Mouse (Mus musculus): ENCODE measurements around the gene Kcnk5. TPM values are rescaled to one million over a fixed set of nuclear protein-coding genes. Genes with fewer than 3 reads are reported as not detected.

The Kcnk5 gene
- polyA plus RNA-seq, 1 experiment from 2014 or later = 9.1 TPM

DNA sequence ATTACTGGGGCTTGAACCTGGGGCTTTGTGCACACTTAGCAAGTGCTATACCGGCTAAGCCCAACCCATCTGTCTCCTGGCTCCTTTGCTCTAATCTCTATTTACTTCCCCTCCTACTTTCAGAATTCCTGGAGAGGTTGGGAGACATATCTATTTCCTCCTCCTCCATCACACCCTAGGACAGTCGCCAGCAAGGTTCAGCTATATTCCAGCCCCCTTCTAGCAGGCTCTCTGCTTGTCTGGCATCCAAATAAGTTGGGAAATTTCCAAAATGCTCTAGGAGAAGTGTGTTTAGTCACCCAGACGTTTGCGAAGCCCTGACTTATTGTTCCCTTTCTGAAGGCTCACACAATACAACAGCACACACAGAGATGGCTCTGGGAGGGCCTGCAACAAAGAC is 78.4 kb downstream of the Kcnk5 start:
- Histone ChIP-seq H3K4me1 (ENCODE audit: control insufficient read depth, insufficient read depth, low read length) (no peaks in the 10 kb centered on the region), H3K27me3 (ENCODE audit: control insufficient read depth, insufficient read depth, low read length) (no peaks in the 10 kb centered on the region), H3K9me3 (ENCODE audit: control insufficient read depth, low read length) (no peaks in the 10 kb centered on the region), H3K4me2 (ENCODE audit: low read depth) (no peak overlapping the region), H3K4me3 (ENCODE audit: low read depth, low read length) (no peak overlapping the region), H3K9ac (ENCODE audit: low read length) (no peak overlapping the region), H3K27ac (ENCODE audit: low read depth, low read length) (no peak overlapping the region), H3K36me3 (ENCODE audit: control insufficient read depth, insufficient read depth, low read length) (no peaks in the 10 kb centered on the region)
- DNase-seq (ENCODE audit: low spot score) (no peak), ATAC-seq (ENCODE audit: insufficient read depth, low FRiP score, low TSS enrichment) (no peak)
- WGBS = 69% methylated on average over 4 of the region's 4 CpGs

DNA sequence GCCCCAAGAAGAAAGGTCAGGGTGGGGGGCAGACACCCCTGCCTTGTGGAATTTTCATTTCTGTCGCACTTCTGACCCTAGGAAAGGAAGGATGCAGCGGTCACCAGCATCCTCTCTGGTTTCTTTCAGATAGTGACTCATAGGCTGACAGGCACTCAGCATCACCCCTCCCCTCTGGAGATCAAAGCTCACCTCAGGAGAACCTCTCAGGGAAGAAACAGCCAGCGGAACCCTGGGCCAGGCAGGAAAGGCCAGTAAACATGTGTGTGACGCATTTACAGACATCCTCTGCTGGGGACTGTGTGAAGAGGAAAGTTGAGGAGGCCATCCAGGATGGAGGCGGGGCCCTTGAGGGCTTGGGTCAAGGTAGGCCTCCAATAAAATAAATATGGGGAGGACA is 83.5 kb downstream of the Kcnk5 start:
- ATAC-seq (ENCODE audit: insufficient read depth, low FRiP score, low TSS enrichment) (no peak), DNase-seq (ENCODE audit: low spot score) (no peak)
- H3K4me1 ChIP-seq (ENCODE audit: control insufficient read depth, insufficient read depth, low read length) = no peaks in the 10 kb centered on the region
- no peaks in the 10 kb centered on the region for H3K27me3 ChIP-seq (ENCODE audit: control insufficient read depth, insufficient read depth, low read length)
- H3K9ac ChIP-seq (ENCODE audit: low read length) = no peak overlapping the region
- H3K4me2 ChIP-seq (ENCODE audit: low read depth) = no peak overlapping the region
- H3K36me3 ChIP-seq (ENCODE audit: control insufficient read depth, insufficient read depth, low read length) = no peaks in the 10 kb centered on the region
- WGBS = 65% methylated on average over 5 of the region's 5 CpGs
- no peak overlapping the region for H3K4me3 ChIP-seq (ENCODE audit: low read depth, low read length)
- H3K9me3 ChIP-seq (ENCODE audit: control insufficient read depth, low read length) = no peaks in the 10 kb centered on the region
- H3K27ac ChIP-seq (ENCODE audit: low read depth, low read length) = no peak overlapping the region

- H3K9me3 ChIP-seq (ENCODE audit: control insufficient read depth, low read length) = no peaks in the 10 kb centered on the region
- DNase-seq (ENCODE audit: low spot score) = no peak
- H3K4me2 ChIP-seq (ENCODE audit: low read depth) = no peak overlapping the region
- no peak overlapping the region for H3K4me3 ChIP-seq (ENCODE audit: low read depth, low read length)
- H3K27me3 ChIP-seq (ENCODE audit: control insufficient read depth, insufficient read depth, low read length) = no peaks in the 10 kb centered on the region
- no peaks in the 10 kb centered on the region for H3K4me1 ChIP-seq (ENCODE audit: control insufficient read depth, insufficient read depth, low read length)
- H3K9ac ChIP-seq (ENCODE audit: low read length) = no peak overlapping the region
- H3K27ac ChIP-seq (ENCODE audit: low read depth, low read length) = no peak overlapping the region
- 55% methylated on average over 5 of the region's 5 CpGs for WGBS
- no peak for ATAC-seq (ENCODE audit: insufficient read depth, low FRiP score, low TSS enrichment)
- no peaks in the 10 kb centered on the region for H3K36me3 ChIP-seq (ENCODE audit: control insufficient read depth, insufficient read depth, low read length)
These were observed 86.7 kb downstream of the Kcnk5 start for GRCm38 (mm10) chr14:20094942-20095341.

DNA sequence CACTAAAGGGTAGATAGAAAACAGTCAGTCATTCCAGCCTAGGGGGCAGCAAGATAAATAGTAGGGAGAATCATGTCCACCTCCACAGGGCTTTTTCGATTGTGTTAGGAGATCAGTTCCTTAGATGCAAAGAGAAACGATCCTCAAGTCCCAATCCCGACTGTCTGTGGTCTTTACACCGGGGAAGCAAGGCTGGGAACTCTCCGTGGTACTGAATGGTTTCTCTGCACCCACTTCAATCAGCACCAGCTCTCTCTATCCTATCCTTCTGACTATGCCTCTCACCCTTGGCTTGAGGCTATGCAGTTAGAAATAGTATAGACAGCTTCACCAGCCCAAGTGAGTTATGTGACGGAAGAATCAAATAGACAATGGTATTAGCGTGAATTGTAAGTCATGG is 88.1 kb downstream of the Kcnk5 start:
- no peaks in the 10 kb centered on the region for H3K27me3 ChIP-seq (ENCODE audit: control insufficient read depth, insufficient read depth, low read length)
- H3K9ac ChIP-seq (ENCODE audit: low read length) = no peak overlapping the region
- peak; percentile 43 for DNase-seq (ENCODE audit: low spot score)
- 22% methylated on average over 7 of the region's 7 CpGs for WGBS
- no peak overlapping the region for H3K27ac ChIP-seq (ENCODE audit: low read depth, low read length)
- H3K4me3 ChIP-seq (ENCODE audit: low read depth, low read length) = no peak overlapping the region
- no peaks in the 10 kb centered on the region for H3K4me1 ChIP-seq (ENCODE audit: control insufficient read depth, insufficient read depth, low read length)
- ATAC-seq (ENCODE audit: insufficient read depth, low FRiP score, low TSS enrichment) = no peak
- no peaks in the 10 kb centered on the region for H3K9me3 ChIP-seq (ENCODE audit: control insufficient read depth, low read length)
- H3K4me2 ChIP-seq (ENCODE audit: low read depth) = no peak overlapping the region
- no peaks in the 10 kb centered on the region for H3K36me3 ChIP-seq (ENCODE audit: control insufficient read depth, insufficient read depth, low read length)

Other genes starting within 250 kb of the Kcnk5 start
- 161 and 175 TPM in 2 replicates for gene Gng2, start 204.2 kb downstream of the Kcnk5 start, polyA plus RNA-seq (2014; fragmentation: Nextera tagmentation; extraction: Ambion mirVana)
- 9.7 and 12.7 TPM in 2 replicates for gene Saysd1, start 43.3 kb downstream of the Kcnk5 start, polyA plus RNA-seq (2014; fragmentation: Nextera tagmentation; extraction: Ambion mirVana)
- not detected in 2 replicates for gene Kcnk16, start 87.4 kb upstream of the Kcnk5 start, polyA plus RNA-seq (2014; fragmentation: Nextera tagmentation; extraction: Ambion mirVana)
- gene Nudt13, start 112.9 kb upstream of the Kcnk5 start, polyA plus RNA-seq (2014; fragmentation: Nextera tagmentation; extraction: Ambion mirVana) = 6.2 and 8.1 TPM in 2 replicates
- gene Ecd, start 166.3 kb upstream of the Kcnk5 start, polyA plus RNA-seq (2014; fragmentation: Nextera tagmentation; extraction: Ambion mirVana) = 68.5 and 71.6 TPM in 2 replicates
- gene Fam149b, start 166.4 kb upstream of the Kcnk5 start, polyA plus RNA-seq (2014; fragmentation: Nextera tagmentation; extraction: Ambion mirVana) = 53.1 and 55.7 TPM in 2 replicates
- gene Dnajc9, start 207.1 kb upstream of the Kcnk5 start, polyA plus RNA-seq (2014; fragmentation: Nextera tagmentation; extraction: Ambion mirVana) = 236 and 245 TPM in 2 replicates
- 75.0 and 75.6 TPM in 2 replicates for gene Mrps16, start 211.8 kb upstream of the Kcnk5 start, polyA plus RNA-seq (2014; fragmentation: Nextera tagmentation; extraction: Ambion mirVana)

Data from neural tube, embryonic 11.5 days (tissue).